Mouse (Mus musculus) hindbrain, embryonic 11.5 days (tissue): ENCODE measurements at regions not wholly inside any gene's neighbourhood (a gene's known extent, or its start where the extent isn't known, plus 50 kb on each side); places are given as distances from the start of the nearest gene placed in this dataset.

Experiments used
- ATAC-seq: fragments of 200-750 bp; cut with Nextera tagmentation; 2 replicates; pipeline ENCODE4 v1.8.0; 2017; ENCODE audit warnings: mild to moderate bottlenecking, moderate TSS enrichment, moderate library complexity; ENCODE audit not compliant: low FRiP score
- DNase-seq: peaks from one replicate; pipeline ENCODE4 v3.0.0-alpha.2; 2015; ENCODE audit warnings: low spot score
- H3K27ac ChIP-seq: fragments of 300-500 bp; sonication (generic); 2 replicates; pipeline ENCODE4 v1.5.1; 2014; ENCODE audit warnings: mild to moderate bottlenecking, low read depth, low read length
- H3K27me3 ChIP-seq: fragments of 300-500 bp; sonication (generic); 2 replicates; pipeline ENCODE4 v1.6.1; 2014; ENCODE audit warnings: mild to moderate bottlenecking, low read length, moderate library complexity, mixed read lengths; ENCODE audit not compliant: control insufficient read depth, insufficient read depth
- H3K36me3 ChIP-seq: fragments of 300-500 bp; sonication (generic); 2 replicates; pipeline ENCODE4 v1.6.1; 2014; ENCODE audit warnings: mild to moderate bottlenecking, low read length, moderate library complexity, mixed read lengths; ENCODE audit not compliant: control insufficient read depth, insufficient read depth
- H3K4me1 ChIP-seq: fragments of 300-500 bp; sonication (generic); replicated peaks from 2 replicates; pipeline ENCODE4 v1.6.1; 2014; ENCODE audit warnings: low read length, mixed read lengths; ENCODE audit not compliant: control insufficient read depth, insufficient read depth
- H3K4me2 ChIP-seq: fragments of 300-500 bp; sonication (generic); replicated peaks from 2 replicates; pipeline ENCODE4 v1.6.1; 2014; ENCODE audit warnings: mild to moderate bottlenecking, low read depth, low read length
- H3K4me3 ChIP-seq: fragments of 300-500 bp; sonication (generic); 2 replicates; pipeline ENCODE4 v1.5.1; 2014; ENCODE audit warnings: low read depth, low read length
- H3K9ac ChIP-seq: fragments of 300-500 bp; sonication (generic); 2 replicates; pipeline ENCODE4 v1.6.1; 2014; ENCODE audit warnings: low read depth, low read length
- H3K9me3 ChIP-seq: fragments of 300-500 bp; sonication (generic); 2 replicates; pipeline ENCODE4 v1.6.1; 2016; ENCODE audit warnings: low read length; ENCODE audit not compliant: control insufficient read depth
- WGBS: fragments of 180-500 bp; shearing (Covaris S2); extraction: QIAGEN DNeasy Blood & Tissue Kit; methylation state at CpG from one replicate; pipeline ENCODE4 v1.1.7; 2014; 5-methylcytosine and 5-hydroxymethylcytosine counted together

DNA sequence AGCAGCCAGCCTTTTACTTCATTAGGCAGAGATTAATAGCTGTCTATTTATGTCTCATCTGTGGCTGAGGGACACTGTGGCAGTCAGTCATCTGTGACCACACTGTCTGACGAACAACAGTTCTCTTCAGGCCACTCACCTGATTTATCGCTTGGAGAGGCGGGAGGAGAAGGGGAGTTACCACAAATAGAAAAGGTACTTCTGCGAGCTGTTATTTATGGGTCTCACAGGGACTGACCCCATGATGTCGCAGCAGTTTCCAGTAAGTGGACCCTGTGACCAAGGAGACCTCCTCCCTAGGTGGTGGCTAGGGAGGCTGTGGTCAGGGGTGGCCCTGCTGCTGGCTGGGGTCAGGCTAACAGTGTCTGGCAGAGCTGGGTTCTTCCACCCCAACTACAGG is 176.7 kb downstream of the Thbs2 start:
- no peaks in the 10 kb centered on the region for H3K27me3 ChIP-seq
- H3K36me3 ChIP-seq = no peaks in the 10 kb centered on the region
- H3K9ac ChIP-seq = no peak overlapping the region
- no peak for DNase-seq
- no peaks in the 10 kb centered on the region for H3K4me1 ChIP-seq
- H3K9me3 ChIP-seq = no peaks in the 10 kb centered on the region
- H3K4me3 ChIP-seq = no peak overlapping the region
- WGBS = 65% methylated on average over 5 of the region's 5 CpGs
- no peak for ATAC-seq
- H3K27ac ChIP-seq = no peak overlapping the region
- H3K4me2 ChIP-seq = no peak overlapping the region

DNA sequence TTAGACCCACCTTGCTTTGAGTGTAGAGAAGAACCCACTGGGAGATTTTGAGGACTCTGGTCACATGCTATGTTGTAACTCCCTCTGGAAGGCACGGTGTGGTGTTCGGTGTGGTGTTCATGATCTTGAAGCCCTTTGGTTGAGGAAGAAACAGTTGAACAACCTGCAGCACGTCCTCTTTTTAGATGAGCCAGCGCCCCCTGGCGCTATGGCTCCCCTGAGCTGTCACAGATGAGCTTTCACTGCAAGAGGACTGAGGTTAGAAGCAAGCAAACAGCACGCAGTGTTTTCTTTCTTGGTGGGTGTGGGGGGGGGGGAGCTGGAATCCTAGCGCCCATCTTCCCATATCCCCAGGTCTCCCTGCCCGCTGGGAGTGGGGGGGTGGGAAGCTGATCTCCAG is 177.9 kb downstream of the Thbs2 start:
- no peaks in the 10 kb centered on the region for H3K4me1 ChIP-seq
- DNase-seq (peak; percentile 77), ATAC-seq (no peak)
- H3K4me3 ChIP-seq = no peak overlapping the region
- no peak overlapping the region for H3K27ac ChIP-seq
- H3K4me2 ChIP-seq = no peak overlapping the region
- H3K9me3 ChIP-seq = no peaks in the 10 kb centered on the region
- H3K27me3 ChIP-seq = no peaks in the 10 kb centered on the region
- 32% methylated on average over 8 of the region's 8 CpGs for WGBS
- no peak overlapping the region for H3K9ac ChIP-seq
- H3K36me3 ChIP-seq = no peaks in the 10 kb centered on the region

GRCm38 (mm10) chr17:14513454-14513853 is 180.6 kb downstream of the Thbs2 start:
- H3K4me1 ChIP-seq = no peaks in the 10 kb centered on the region
- no peak overlapping the region for H3K4me2 ChIP-seq
- H3K4me3 ChIP-seq = no peak overlapping the region
- 86% methylated on average over 4 of the region's 4 CpGs for WGBS
- DNase-seq (no peak), ATAC-seq (no peak)
- H3K27ac ChIP-seq = no peak overlapping the region
- no peaks in the 10 kb centered on the region for H3K9me3 ChIP-seq
- no peaks in the 10 kb centered on the region for H3K27me3 ChIP-seq
- no peak overlapping the region for H3K9ac ChIP-seq
- no peaks in the 10 kb centered on the region for H3K36me3 ChIP-seq

DNA sequence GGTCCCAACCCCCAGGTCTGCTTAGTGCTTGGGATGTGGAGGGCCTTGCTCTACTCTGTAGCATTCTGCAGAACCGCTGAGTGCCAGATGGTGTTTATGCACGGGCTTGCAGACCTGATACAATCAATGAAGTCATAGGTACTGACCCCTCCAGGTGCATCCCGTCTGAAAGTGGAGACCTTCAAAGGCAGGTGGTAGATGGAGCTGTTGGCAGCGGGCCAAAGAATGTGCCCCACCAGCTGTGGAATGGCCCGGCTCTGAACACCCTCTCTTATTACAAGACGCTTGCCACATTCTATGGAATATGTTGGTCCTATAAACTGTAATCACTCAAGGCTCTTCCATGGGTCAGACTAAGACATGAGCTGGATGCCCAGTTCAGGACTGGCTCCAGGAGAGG is 183.5 kb downstream of the Thbs2 start:
- Histone ChIP-seq H3K4me3 (no peak overlapping the region), H3K27me3 (no peaks in the 10 kb centered on the region), H3K27ac (no peak overlapping the region), H3K4me2 (no peak overlapping the region), H3K36me3 (no peaks in the 10 kb centered on the region), H3K9ac (no peak overlapping the region), H3K9me3 (no peaks in the 10 kb centered on the region), H3K4me1 (no peaks in the 10 kb centered on the region)
- no peak for ATAC-seq
- peak; percentile 28 for DNase-seq
- 67% methylated on average over 6 of the region's 6 CpGs for WGBS

DNA sequence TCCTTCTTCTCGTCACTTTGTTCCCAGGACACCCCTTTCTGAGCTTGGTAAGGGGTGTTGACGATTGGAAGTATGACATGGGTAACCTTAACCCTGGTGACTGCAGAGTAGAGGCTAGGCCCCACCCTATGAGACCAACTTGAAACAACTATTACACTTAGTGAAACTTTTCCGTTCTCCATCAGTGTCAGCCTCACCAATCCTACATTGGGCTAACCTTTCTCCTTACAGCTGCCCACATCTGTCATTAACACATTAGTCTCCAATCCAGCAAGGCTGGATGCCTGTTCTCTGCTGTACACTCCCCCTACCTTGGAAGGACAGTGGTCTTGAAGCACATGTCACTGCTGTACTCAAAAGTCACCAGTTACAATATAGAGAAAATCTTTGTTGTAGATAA is 186.9 kb downstream of the Thbs2 start:
- WGBS = 77% methylated on average over 3 of the region's 3 CpGs
- no peaks in the 10 kb centered on the region for H3K27me3 ChIP-seq
- H3K4me3 ChIP-seq = no peak overlapping the region
- H3K4me2 ChIP-seq = no peak overlapping the region
- no peak for ATAC-seq
- no peak overlapping the region for H3K27ac ChIP-seq
- no peak overlapping the region for H3K9ac ChIP-seq
- H3K4me1 ChIP-seq = no peaks in the 10 kb centered on the region
- no peaks in the 10 kb centered on the region for H3K36me3 ChIP-seq
- no peak for DNase-seq
- no peaks in the 10 kb centered on the region for H3K9me3 ChIP-seq

- H3K9me3 ChIP-seq = no peaks in the 10 kb centered on the region
- no peaks in the 10 kb centered on the region for H3K27me3 ChIP-seq
- ATAC-seq = no peak
- no peak for DNase-seq
- H3K4me1 ChIP-seq = no peaks in the 10 kb centered on the region
- H3K9ac ChIP-seq = no peak overlapping the region
- H3K27ac ChIP-seq = no peak overlapping the region
- no peak overlapping the region for H3K4me3 ChIP-seq
- H3K36me3 ChIP-seq = no peaks in the 10 kb centered on the region
- no peak overlapping the region for H3K4me2 ChIP-seq
These were observed 187.9 kb downstream of the Thbs2 start for GRCm38 (mm10) chr17:14506123-14506522.

DNA sequence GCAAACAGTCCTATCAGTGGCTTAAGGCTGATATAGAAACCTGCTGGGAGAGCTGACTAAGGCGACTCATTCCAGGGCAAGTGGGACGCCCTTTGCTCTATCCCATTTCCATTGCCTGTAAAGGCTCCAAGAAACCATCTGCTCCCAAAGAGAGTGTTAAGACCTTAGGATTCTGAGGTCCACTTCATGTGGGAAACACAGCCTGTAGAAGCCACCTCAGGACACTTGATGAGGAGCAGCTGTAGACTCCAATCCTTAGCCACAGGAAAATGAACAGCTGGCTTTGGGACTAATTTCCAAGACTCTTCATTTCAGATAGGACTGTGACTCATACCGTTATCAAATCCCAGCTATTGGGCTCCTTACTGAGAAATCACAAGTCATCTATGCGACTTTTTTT is 188.6 kb downstream of the Thbs2 start:
- H3K9ac ChIP-seq = no peak overlapping the region
- no peak overlapping the region for H3K27ac ChIP-seq
- H3K4me3 ChIP-seq = no peak overlapping the region
- H3K36me3 ChIP-seq = no peaks in the 10 kb centered on the region
- no peak overlapping the region for H3K4me2 ChIP-seq
- no peaks in the 10 kb centered on the region for H3K27me3 ChIP-seq
- no peak for DNase-seq
- no peaks in the 10 kb centered on the region for H3K9me3 ChIP-seq
- no peak for ATAC-seq
- H3K4me1 ChIP-seq = no peaks in the 10 kb centered on the region
- 87% methylated on average over 4 of the region's 4 CpGs for WGBS

DNA sequence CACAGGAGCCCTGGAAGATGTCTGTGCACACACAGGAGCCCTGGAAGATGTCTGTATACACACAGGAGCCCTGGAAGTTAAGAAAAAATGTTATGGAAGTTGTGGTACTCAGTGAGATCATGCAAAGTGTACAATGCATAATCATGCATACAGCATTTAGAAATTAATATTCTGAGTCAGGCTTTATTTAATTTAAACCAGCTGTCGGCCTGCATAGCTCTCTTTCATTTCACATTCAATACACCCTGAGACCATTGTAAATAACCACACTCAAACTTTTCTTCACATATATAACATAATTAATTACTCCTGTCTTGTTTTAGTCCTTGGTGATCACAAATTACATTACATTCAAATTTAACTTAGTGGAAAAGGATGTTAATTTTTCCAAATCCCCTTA is 190.4 kb downstream of the Thbs2 start:
- no peak for ATAC-seq
- 79% methylated on average over 1 of the region's 1 CpGs for WGBS
- H3K9me3 ChIP-seq = no peaks in the 10 kb centered on the region

DNA sequence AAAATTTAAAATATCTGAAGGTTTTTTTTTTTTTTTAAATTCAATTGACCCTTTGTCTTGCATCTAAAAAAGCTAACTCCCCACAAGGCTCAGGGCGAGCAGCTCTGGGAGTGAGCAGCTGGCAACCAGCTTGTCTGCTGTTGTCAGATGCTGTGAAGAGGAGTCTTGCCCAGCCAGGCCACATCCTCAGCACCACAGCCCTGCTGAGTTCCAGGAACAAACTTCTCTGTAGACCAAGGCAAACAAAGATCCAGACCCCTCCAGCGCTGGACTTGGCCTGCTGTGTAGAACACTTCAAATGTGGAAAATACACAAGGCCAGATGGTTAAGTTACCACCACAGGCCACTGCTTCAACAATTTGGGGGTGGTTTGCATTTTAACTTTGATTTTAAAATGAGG is 192.7 kb downstream of the Thbs2 start:
- Histone ChIP-seq H3K4me3 (no peak overlapping the region), H3K9ac (no peak overlapping the region), H3K27ac (no peak overlapping the region), H3K27me3 (no peaks in the 10 kb centered on the region), H3K9me3 (no peaks in the 10 kb centered on the region), H3K4me1 (no peaks in the 10 kb centered on the region), H3K4me2 (no peak overlapping the region), H3K36me3 (no peaks in the 10 kb centered on the region)
- ATAC-seq (no peak), DNase-seq (no peak)
- 71% methylated on average over 2 of the region's 2 CpGs for WGBS

More for the DNA sequence above, 190.4 kb downstream of the Thbs2 start:
- Histone ChIP-seq H3K4me1 (no peaks in the 10 kb centered on the region), H3K36me3 (no peaks in the 10 kb centered on the region), H3K9ac (no peak overlapping the region), H3K27me3 (no peaks in the 10 kb centered on the region), H3K27ac (no peak overlapping the region), H3K4me3 (no peak overlapping the region), H3K4me2 (no peak overlapping the region)
- DNase-seq = no peak
